22 mouse cellular contexts compared by ENCODE assay signal in the genomic region with DNA sequence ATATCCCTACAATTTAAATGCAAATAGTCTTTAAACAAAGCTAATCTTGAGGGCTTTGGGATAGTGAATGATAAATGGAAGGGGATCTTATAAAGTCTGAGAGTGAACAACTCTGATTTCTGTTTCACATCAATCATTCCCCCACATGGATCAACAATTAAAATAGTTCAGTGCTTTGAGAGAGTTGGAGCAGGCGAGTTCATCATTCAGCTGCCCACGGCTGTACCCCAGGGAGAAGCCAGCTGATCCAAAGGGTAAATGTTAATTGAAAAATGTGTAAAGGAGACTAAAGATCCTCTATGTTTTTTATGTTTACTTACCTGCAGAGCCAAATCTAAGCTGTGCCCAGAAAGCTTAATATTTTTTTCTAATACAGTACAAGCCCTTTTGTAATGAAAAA.
"Had no signal": no experiment of that assay in that cellular context is flagged by ENCODE, and none has a peak within 500 bp of the region (broad histone marks: within the 10 kb centered on the region; RNA-seq: fewer than 3 reads in every experiment).

No protein-coding gene starts in this region.

- H3K36me3 ChIP-seq: limb, embryonic 12.5 days; limb, embryonic 15.5 days; midbrain, embryonic 12.5 days; neural tube, embryonic 13.5 days; stomach, embryonic 15.5 days had no signal

- H3K4me2 ChIP-seq: limb, embryonic 12.5 days; limb, embryonic 15.5 days; liver, embryonic 11.5 days; lung, embryonic 14.5 days; midbrain, embryonic 12.5 days; neural tube, embryonic 13.5 days; stomach, embryonic 15.5 days had no signal

- ATAC-seq: intestine, embryonic 16.5 days; liver, postnatal 0 days; lung, postnatal 0 days had no signal

- H3K27me3 ChIP-seq: limb, embryonic 12.5 days; limb, embryonic 15.5 days; midbrain, embryonic 12.5 days; neural tube, embryonic 13.5 days; stomach, embryonic 15.5 days had no signal

- H3K9ac ChIP-seq: limb, embryonic 12.5 days; limb, embryonic 15.5 days; liver, embryonic 14.5 days; liver, postnatal 0 days; lung, embryonic 14.5 days; midbrain, embryonic 12.5 days; neural tube, embryonic 13.5 days; stomach, embryonic 15.5 days had no signal

- DNase-seq: kidney, adult 18-20 months; kidney, adult 9 months; kidney, postnatal 14 days; kidney, postnatal 4 days; left cerebral cortex, postnatal 4 days; liver, postnatal 0 days; lung, embryonic 14.5 days; right cerebral cortex, adult 18-20 months; right cerebral cortex, postnatal 25 days; spleen, adult 18-20 months; thymus, postnatal 25 days had no signal

- H3K27ac ChIP-seq: limb, embryonic 12.5 days; limb, embryonic 15.5 days; liver, embryonic 14.5 days; macrophage; midbrain, embryonic 12.5 days; neural tube, embryonic 13.5 days; stomach, embryonic 15.5 days had no signal

- H3K4me1 ChIP-seq: limb, embryonic 12.5 days; limb, embryonic 15.5 days; midbrain, embryonic 12.5 days; neural tube, embryonic 13.5 days; stomach, embryonic 15.5 days had no signal

- H3K9me3 ChIP-seq: limb, embryonic 12.5 days; limb, embryonic 15.5 days; midbrain, embryonic 12.5 days; neural tube, embryonic 13.5 days; stomach, embryonic 15.5 days had no signal

- H3K4me3 ChIP-seq: limb, embryonic 12.5 days; limb, embryonic 15.5 days; midbrain, embryonic 12.5 days; myocyte; neural tube, embryonic 13.5 days; stomach, embryonic 15.5 days had no signal
